Mouse (Mus musculus): Measurements from ENCODE around the gene Pcsk2.

The Pcsk2 gene

DNA sequence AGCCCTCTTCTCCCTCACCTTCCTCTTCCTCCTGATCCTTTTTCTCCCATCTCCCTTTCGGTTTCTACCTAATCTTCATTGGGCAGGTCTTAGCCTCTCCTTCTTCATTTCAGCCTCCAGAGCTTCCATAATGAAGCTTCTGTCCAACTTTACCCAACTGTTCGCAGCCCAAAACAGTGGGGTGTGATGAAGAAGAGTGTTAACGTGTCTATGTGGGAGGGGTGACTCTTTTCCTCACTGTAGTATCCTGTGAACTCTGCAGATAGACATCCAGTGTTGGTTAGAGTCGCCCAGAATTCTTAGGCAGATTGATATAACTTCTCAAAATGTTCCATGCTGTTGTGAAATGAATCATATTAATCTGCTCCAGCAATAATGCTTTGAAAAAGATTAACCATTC lies 98.4 kb downstream of the Pcsk2 start:
- no peak for DNase-seq (ENCODE audit: low spot score)

DNA sequence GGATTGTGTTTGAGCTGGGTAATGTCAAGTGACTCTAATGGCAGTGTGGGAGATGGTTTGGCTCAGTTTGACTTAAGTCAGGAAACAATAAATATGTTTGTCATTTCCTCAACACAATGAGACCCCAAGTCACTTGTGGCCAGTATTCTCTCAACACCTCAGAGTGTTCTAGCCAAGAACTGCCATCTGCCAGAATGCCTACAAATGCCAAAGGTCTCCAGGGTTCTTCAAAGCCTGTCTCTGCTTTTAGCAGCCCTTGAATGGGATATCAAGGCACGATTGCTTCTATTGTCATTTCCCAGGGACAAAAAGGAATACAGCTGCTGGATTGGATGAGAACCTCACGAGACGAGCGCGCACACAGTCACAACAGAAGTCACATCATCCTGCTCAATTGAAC lies 100.0 kb downstream of the Pcsk2 start:
- no peak for DNase-seq (ENCODE audit: low spot score)

DNA sequence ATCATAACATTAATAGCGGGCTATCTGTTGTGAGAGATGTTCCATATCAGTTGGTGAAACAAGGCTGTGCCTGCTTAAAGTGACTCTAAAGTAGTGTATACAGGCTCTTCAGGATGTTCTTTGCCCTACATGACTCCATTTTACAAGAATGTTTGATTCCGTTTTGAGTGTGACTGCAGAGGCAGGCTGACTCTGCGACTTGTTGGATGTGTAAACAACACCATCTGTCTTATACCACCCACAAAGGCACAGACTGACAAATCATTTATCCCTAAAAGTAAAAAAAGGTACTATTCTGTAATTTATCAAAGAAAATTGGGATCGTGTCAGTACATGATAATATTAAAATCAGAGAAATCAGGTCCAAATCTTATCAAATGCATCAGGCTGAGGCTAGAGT lies 108.7 kb downstream of the Pcsk2 start:
- DNase-seq (ENCODE audit: low spot score): no peak

DNA sequence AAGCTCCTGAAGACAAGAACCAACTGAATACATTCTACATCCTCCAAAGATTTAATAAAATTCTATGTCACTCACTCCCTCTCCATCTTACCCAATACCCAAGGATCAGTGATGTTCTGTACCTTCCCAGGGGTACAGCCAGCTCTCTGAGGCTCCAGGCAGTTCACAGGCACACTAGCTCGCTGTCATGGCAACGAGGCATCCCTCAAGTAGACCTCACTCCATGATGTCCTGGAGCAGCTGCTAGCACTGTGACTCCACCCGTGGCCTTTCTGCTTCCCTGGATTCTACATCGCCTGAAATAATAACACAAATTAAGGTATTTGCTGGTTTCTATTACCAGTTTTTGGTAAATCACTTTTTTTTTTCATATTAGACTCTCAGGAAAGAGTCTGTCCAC lies 111.0 kb downstream of the Pcsk2 start:
- DNase-seq (ENCODE audit: low spot score): no peak

DNA sequence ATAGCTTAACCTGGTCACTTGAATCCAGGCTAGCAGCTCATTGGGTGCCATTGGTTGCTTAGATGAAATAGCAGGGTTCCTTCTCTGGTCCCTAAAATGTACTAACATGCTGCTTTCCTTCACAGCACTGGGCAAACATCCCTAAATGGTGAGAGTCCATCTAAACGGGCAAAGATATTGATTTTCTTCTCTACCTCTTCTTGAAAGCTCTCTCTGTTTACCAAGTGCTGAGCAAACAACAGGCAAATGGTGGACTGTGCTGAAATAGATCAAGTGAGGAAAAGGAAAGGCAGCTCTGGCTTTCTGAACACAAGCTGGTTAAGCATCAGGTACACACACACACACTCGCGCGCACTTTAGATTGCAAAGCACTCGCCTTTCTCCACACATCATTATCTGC lies 120.8 kb downstream of the Pcsk2 start:
- DNase-seq (ENCODE audit: low spot score): no peak

DNA sequence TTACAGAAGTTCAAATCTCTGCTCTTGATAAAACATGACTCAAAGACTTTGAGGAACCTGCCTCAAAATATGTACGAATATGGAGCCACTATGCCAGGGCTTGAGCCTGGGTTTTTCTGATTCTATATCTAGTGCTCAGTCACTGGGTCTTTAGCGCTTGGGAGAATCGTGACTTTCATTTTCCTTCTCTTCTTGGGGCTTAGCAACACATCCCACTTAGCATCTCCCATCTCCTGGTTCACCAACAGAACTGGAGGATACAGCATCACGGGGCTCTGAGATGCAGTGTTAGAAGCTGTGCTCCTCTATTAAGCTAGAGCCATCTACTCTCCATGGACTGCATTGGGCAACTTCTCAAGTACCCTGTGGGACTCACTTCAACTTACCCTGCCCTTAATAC lies 131.9 kb downstream of the Pcsk2 start:
- no peak for DNase-seq (ENCODE audit: low spot score)

DNA sequence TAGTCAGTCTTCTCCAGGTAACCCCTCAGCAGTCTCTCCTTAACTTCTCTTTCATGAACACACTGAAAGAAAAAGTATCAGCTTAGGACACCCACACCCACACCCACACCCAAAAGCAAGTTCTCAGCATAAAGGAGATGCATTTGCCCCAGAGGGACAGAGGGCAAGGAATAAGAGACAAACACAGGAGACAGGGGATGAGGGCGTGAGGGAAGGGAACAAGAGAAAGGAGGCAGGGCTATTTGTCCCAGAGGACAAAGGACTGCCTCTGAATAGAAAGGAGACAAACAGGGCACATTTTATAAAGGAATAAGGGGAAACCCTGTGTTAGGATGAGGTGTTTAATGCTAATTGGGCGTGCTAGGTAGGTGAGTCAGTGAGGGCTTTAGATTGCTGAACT lies 133.6 kb downstream of the Pcsk2 start:
- DNase-seq (ENCODE audit: low spot score): no peak

DNA sequence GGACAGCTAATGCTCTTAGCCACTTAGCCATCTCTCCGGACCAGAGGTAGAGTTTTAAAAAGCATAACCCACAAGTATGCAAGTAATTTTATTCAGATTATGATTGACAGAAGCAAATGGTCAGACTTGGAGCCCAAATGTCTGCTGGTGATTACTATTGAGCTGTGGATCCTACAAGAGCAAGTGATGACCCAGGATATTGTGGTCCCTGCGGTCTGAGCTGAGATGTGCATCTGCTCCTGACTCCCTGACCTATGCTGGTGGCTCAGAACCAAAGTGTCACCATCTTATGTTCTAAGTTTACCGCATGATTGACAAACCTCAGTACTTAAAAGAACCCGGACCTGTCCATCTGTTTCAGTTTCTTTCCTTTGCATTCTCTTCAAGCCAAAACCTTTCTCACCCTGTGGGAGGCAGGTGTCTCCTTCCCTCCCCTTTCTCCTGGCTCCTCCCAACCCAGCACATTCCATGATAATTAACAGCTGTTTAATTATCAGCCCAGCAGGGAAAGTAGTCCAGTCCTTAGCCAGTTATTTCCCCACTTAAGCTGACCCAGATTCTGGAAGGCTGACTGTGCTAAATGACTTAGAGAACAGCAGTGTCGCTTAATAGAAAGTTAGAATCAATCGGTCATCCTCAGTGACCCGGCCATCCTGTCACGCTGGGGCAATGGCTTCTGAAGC lies 136.1 kb downstream of the Pcsk2 start:
- no peak for DNase-seq (ENCODE audit: low spot score)

DNA sequence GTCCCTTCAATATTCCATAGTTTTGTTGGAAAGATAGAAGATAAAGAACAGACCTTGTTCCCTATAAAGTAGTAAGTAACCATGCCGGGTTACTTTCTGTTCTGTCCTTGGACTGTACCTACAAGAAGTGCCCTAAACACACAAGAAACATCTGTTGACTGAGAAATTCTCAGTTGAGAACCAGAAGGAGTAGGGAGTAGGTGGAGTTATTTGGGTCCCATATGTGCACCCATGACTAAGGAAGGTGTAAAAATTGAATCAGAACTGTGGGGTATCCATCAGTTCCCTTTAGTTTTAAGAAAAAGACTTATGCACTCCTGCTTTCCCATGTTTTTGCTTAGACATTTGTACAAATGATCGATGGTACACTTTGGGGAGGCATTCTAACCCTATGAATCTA lies 137.6 kb downstream of the Pcsk2 start:
- DNase-seq (ENCODE audit: low spot score): no peak

DNA sequence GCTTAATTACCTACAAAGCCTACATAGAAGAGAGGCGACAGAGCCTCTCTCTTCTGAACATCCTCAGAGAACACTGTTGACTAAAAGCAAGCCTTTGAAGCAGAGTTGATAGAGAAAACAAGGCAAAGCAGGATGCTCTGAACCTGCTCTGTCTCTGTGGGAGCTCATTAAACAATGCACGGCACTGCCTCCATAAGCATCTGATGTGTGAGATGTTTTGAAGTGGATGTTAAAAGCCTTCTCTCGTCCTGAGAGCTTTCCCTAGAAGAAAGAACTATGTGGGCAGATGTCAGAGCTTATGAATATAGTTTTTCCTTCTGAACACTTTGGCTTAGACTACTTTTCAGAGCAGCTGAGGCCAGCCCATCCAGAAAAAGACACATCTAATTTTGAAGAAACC lies 145.3 kb downstream of the Pcsk2 start:
- no peak for DNase-seq (ENCODE audit: low spot score)

DNA sequence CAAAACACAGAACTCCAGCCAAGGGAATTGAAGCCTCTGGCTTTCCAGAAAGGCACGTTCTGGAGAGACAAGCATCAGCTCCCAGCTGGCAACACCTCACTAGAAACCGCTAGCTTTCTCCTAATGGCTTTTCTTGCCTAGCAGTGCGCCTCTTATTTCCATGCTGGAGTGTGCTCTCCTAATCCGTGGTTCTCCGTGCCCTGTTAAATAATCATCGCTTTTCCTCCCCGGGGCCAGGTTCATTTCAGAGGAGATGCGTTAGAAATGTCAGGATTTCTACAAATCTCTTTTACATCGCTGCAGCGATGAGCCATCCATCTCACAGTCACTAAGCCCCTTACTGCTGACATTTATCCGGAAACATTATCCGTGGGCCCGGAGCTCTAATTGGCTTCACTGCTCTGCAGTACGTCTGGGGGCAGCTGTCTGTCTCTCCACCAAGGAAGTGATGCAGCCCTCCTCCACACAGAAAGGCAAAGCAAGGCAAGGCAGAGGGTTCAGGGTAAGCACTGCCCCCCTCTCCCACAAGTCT lies 150.1 kb downstream of the Pcsk2 start:
- no peak for DNase-seq (ENCODE audit: low spot score)

DNA sequence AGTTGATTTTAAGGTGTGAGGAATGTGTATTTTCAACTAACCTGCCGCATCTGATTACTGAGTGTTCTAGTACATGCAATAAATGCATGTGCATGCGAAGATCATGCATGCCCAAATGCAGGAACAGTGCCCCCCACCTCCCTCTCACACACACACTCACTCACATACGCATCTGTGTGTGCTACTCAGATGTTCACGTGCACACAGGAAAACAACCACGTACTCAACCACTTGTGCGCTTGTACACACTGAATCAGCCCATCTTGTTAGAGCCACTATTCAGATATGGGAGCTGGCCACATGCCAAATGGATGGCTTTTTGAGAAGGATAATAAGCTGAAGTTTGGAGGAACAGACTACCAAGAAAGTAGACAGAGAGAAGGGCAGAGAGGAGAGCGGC lies 150.7 kb downstream of the Pcsk2 start:
- DNase-seq (ENCODE audit: low spot score): no peak

DNA sequence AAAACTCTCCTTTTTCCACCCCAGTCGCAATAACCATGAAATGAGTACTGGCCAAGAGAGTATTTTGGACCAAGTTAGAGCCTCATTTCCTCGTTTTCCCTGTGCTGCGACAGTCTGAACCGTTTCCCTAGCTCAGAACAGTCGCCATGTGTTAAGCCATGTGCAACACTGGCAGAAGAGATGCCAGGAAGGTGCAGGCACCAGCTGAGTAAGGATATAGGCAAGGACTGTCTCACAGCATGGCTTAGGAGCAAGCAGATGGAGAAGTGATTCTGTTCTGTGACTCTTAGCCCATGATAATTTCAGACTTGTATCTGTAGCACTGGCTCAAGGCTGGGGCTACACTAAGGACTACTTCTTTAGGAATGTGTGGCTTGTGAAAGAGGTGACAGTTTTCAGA lies 155.2 kb downstream of the Pcsk2 start:
- DNase-seq (ENCODE audit: low spot score): no peak

DNA sequence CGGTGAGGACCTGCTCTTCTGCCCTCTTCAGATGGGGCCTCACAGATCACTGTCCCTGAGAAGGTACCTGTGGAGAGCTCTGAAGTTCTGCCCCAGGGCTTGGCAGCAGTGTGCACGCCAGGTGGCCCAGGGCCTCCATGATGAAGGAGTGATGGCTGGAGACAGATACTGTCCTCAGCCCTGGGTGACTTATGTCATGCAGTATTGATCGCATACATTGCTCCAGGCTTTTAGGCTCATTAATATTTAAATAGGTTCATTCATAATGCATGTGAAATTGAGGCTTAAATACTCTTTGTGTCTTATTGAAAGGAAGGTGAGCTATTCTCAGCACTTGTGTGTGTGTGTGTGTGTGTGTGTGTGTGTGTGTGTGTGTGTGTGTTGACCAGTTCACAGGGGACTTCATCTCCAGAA lies 157.0 kb downstream of the Pcsk2 start:
- DNase-seq (ENCODE audit: low spot score): no peak

DNA sequence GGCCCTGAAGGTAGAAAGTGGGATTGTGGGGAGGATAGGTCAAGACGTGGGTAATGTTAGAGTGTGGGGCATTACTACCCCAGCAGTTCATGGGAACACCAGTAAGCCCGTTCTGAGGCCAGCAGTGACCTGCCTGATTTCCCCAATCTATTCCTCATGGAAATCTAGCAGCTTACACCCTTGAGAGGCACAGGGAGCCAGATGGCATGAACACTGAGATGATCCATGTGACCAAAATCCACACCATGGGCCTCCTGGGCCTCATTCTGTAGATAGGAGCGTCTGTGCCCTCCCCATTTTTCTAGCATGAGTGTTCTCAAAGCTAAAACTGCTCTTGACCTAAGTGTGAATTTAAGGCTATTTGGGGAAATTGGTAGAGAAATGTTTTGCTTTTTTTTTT lies 162.2 kb downstream of the Pcsk2 start:
- DNase-seq (ENCODE audit: low spot score): no peak

DNA sequence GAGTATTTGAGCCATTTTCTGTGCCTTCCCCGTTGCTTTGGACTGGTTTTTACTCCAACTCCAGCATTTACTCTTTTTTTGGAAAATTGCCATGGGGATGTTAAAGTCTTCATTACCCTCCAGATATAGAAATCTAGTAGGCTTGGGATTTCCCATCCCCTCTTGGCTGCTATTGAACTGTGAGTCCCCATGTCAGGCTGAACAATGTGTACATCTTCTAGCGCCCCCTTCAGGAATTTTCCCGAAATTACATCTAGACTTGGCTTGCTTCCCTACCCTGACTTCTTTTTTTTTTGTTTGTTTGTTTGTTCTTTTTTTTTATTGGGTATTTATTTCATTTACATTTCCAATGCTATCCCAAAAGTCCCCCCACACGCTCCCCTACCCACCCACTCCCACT lies 163.3 kb downstream of the Pcsk2 start:
- no peak for DNase-seq (ENCODE audit: low spot score)

DNA sequence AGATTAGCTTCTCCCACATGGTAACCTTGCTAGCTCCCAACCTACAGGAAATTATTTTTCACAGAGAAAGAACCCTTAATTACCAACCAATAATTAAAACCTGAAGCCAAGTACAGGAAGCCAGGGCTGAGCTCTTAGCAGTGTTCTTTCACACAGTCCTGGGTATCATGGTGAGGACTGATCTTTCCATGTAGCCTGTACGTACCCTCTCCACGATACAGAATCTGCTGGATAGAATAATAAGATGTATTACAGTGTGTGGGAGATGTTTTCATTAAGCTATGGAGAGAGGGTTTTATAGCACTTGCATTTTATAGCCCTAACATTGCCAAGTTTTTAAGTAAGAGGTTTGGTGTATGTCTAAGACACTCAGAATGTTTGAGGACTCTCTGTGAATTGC lies 164.0 kb downstream of the Pcsk2 start:
- no peak for DNase-seq (ENCODE audit: low spot score)

DNA sequence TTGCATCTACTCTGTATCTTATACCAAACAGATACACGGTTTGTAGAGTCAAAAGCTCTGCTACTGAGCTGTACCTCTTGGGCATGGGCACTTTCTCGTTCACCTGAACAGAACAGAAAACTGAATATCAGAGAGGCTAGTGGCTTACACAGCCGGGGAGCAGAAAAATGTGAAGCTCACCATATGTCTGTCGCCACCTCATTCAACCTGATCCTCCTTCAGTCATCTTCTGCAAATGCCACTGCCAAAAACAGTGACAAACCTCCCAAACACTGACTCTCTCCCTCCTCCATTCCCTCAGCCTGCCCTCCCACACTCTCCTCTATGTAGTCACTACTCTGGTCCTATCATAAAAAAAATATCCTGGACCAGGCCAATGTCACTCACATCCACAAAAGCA lies 165.9 kb downstream of the Pcsk2 start:
- DNase-seq (ENCODE audit: low spot score): no peak

DNA sequence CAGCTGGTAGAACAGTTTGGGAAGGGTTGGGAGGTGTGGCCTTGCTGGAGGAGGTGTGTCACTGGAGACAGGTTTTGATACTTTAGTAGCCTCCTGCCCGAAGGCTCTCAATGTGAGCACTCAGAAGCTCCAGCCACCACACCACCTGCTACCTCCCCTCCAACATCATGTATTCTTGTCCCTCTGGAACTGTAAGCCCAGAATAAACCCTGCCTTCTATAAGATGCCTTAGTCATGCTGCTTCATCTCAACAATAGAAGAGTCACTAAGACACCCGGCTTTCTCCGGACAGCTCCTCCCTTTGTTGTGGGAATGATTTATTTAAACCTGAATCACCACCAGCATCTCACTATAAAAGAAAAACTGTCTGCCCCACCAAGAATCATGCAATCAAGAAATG lies 166.9 kb downstream of the Pcsk2 start:
- no peak for DNase-seq (ENCODE audit: low spot score)

DNA sequence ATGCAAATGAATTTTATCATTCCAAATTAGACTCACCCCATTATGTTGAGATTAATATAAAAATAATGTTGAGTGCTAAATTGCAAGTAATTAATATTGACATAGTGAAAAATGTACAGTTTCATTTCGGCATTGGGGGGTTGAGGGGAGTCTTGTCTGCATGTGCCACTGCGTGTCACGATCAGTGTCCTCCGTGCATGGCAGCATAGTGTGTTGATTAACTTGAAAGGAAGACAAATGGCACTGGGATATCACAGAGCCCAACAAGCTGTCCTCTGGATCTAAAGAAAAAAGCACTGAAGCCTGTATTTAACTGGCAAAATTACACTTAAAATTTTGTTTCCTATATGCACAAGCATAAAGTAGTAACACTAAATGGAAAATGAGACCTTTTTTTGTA lies 167.9 kb downstream of the Pcsk2 start:
- DNase-seq (ENCODE audit: low spot score): no peak

DNA sequence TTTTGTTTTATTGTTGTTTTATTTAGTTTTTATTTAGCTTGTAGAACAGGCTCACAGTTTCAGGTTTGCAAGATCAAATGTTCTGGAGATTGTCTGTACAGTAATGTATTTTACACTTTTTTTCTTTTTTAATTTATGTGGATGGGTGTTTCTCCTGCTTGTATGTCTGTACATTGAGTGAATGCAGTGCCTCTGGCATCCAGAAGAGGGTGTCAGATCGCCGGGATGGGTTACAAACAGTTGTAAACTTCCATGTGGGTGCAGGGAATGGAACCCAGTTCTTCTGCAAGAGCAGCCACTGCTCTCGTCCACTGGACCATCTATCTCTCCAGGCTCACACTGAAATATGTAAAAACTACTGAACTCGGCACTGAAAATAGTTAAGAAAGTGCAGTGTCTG lies 169.2 kb downstream of the Pcsk2 start:
- DNase-seq (ENCODE audit: low spot score): no peak

DNA sequence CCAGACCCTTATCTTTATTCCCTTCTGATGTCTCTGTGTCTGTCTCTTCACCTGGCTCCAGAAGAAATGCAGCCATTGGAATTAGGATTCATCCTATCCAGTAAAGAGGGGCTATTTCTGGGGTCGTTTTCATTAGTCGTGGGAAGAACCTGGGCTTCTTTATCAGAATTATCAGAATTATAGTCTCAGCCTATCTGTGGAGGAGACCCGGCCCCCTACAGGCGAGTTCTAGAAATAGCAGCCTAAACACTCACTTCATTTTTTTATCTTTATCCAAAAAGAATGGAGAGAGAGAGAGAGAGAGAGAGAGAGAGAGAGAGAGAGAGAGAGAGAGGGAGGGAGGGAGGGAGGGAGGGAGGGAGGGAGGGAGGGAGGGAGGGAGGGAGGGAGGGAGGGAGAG lies 177.3 kb downstream of the Pcsk2 start:
- DNase-seq (ENCODE audit: low spot score): no peak

DNA sequence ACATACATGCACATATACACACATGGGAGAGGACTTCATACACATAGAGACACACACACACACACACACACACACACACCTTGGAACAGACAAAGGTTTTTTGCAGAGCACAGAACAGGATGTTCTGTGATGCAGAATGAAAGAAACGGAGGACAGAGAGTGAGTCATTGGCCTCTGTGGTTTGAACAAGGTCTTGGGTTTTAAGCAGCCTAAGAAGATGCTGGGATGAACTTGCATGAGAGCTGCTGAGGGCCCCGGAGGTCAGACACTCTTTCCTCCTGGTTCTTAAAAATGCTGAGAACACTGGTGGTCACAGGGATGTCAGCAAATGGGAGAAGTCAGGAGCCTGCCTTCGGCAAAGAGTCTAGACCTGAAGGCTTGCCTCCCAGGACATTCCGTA lies 178.1 kb downstream of the Pcsk2 start:
- no peak for DNase-seq (ENCODE audit: low spot score)

DNA sequence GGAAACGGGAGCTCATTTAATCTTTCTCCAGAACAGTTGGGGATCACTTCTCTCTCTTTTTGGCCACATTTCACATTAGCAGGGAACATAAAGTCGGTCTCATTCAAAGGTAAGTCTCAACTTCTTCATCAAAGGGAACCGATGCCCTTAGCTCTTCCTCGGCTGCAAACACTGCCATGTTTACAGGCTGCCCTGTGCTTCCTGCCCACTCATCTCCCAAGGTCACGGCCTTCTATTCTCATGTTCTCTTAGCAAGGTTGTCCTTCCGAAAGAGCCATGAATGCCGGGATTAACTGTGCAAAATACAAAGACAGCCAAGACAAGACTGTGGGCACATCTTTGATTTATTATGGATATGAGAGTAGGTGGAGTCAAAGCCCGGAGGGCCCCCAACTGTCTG lies 178.8 kb downstream of the Pcsk2 start:
- DNase-seq (ENCODE audit: low spot score): no peak

DNA sequence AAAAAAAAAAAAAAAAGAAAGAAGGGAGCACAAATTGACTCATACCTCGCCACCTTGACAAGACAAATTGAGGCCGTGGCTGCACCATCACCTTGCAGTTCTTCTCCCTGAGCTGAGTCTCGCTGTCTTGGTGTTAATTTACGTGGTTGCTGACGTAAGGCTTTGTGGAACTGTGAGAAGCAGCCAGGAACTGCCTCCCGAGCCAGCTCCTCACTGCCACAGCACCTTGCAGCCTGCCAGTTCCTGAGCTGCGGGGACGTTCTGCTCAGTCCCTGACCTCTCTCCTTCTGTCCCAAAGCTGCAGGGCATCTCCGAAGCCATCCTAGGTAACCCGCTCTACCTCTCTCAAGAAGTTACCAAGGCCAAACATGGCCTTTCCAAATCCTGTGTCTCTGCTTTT lies 186.5 kb downstream of the Pcsk2 start:
- no peak for DNase-seq (ENCODE audit: low spot score)
